Mouse (Mus musculus) macrophage (primary cell): ENCODE measurements around the gene Henmt1. TPM values are rescaled to one million over a fixed set of nuclear protein-coding genes. Genes with fewer than 3 reads are reported as not detected.

Experiments used
- H3K27ac ChIP-seq: fragments of 350-480 bp; formaldehyde crosslinking; 2 replicates; pipeline ENCODE4 v1.9.0; 2021
- H3K36me3 ChIP-seq: fragments of 350-480 bp; formaldehyde crosslinking; 2 replicates; pipeline ENCODE4 v1.9.0; 2021; ENCODE audit errors: inconsistent target
- H3K4me3 ChIP-seq: fragments of 350-480 bp; formaldehyde crosslinking; 2 replicates; pipeline ENCODE4 v1.9.0; 2021; ENCODE audit errors: inconsistent target
- H3K79me2 ChIP-seq: fragments of 350-480 bp; formaldehyde crosslinking; 2 replicates; pipeline ENCODE4 v1.9.0; 2021; ENCODE audit errors: inconsistent target
- WGBS: methylation state at CpG from one replicate; pipeline ENCODE4 v1.1.7; 2026; ENCODE audit warnings: inconsistent platforms; ENCODE audit not compliant: missing documents; 5-methylcytosine and 5-hydroxymethylcytosine counted together
- polyA plus RNA-seq: library from polyadenylated mRNA; stranded (reverse); fragments of 250-400 nt; gene quantifications from 3 replicates; pipeline ENCODE4 v1.2.4, GENCODE M21; 2018; ENCODE audit warnings: inconsistent platforms
- total RNA-seq, 78 experiments: library from RNA; depleted of rRNA; stranded (reverse); fragments of 250-400 nt; gene quantifications; 1 replicate in 9 of 78; 2 replicates in 24 of 78; 3 replicates in 43 of 78; 4 replicates in 2 of 78; pipeline ENCODE4 v1.2.4; 2018; ENCODE audit warnings: inconsistent platforms in 56 of 78

Gene Henmt1
- 1 to 10 TPM in 1 of 26 experiments, under 1 TPM in 5, not detected in 20; 0.46 to 2.3 (median 0.73) TPM for total RNA-seq (2018; cell fraction: chromatin; rRNA removed)
- total RNA-seq (2018; cell fraction: cytosol; rRNA removed) = under 1 TPM in 17 of 26 experiments, not detected in 9; 0.05 to 0.47 (median 0.23) TPM
- under 1 TPM in 9 of 26 experiments, not detected in 17; 0.29 to 0.89 (median 0.54) TPM for total RNA-seq (2018; cell fraction: nucleus; rRNA removed)
- not detected in 3 replicates for polyA plus RNA-seq

- Histone ChIP-seq H3K36me3 (no peaks in the 10 kb centered on the region), H3K79me2 (no peaks in the 10 kb centered on the region), H3K27ac (no peak within 1 kb of the TSS), H3K4me3 (no peak within 1 kb of the TSS)
- WGBS = 88% methylated on average over 4 of the region's 5 CpGs
These were observed at the start of gene Henmt1 for GRCm38 (mm10) chr3:108939573-108939972. Gene Henmt1, plus strand, starts transcription at chr3:108939873.

- Histone ChIP-seq H3K36me3 (no peaks in the 10 kb centered on the region), H3K79me2 (no peaks in the 10 kb centered on the region), H3K4me3 (no peak within 1 kb of the TSS), H3K27ac (no peak within 1 kb of the TSS)
- WGBS = 100% methylated on average over 1 of the region's 1 CpGs
These were observed 49.8 kb upstream of the Henmt1 start, which contains the start of gene Fndc7 for GRCm38 (mm10) chr3:108889908-108890307. Gene Fndc7, minus strand, starts transcription at chr3:108890008.

GRCm38 (mm10) chr3:108892080-108892479 is 47.6 kb upstream of the Henmt1 start:
- Histone ChIP-seq H3K79me2 (no peaks in the 10 kb centered on the region), H3K36me3 (no peaks in the 10 kb centered on the region), H3K4me3 (no peak overlapping the region), H3K27ac (no peak overlapping the region)
- 88% methylated on average over 1 of the region's 1 CpGs for WGBS

- no peak overlapping the region for H3K27ac ChIP-seq
- WGBS = 74% methylated on average over 4 of the region's 4 CpGs
- no peak overlapping the region for H3K4me3 ChIP-seq
- H3K36me3 ChIP-seq = no peaks in the 10 kb centered on the region
- no peaks in the 10 kb centered on the region for H3K79me2 ChIP-seq
These were observed 46.8 kb upstream of the Henmt1 start for GRCm38 (mm10) chr3:108892914-108893313.

- Histone ChIP-seq H3K36me3 (no peaks in the 10 kb centered on the region; the same call in 1 of the 2 replicates), H3K4me3 (no peak overlapping the region), H3K79me2 (peaks cover 11% of the 10 kb centered on the region; the same call in 1 of the 2 replicates), H3K27ac (no peak overlapping the region)
- WGBS = 96% methylated on average over 4 of the region's 4 CpGs
These were observed 41.0 kb upstream of the Henmt1 start for GRCm38 (mm10) chr3:108898640-108899039.

- H3K36me3 ChIP-seq = peaks cover 11% of the 10 kb centered on the region; the same call in 1 of the 2 replicates
- no peak overlapping the region for H3K4me3 ChIP-seq
- H3K27ac ChIP-seq = peak overlapping the region; percentile 90
- peaks cover 26% of the 10 kb centered on the region; the same call in 1 of the 2 replicates for H3K79me2 ChIP-seq
- WGBS = 3% methylated on average over 3 of the region's 3 CpGs
These were observed 39.5 kb upstream of the Henmt1 start for GRCm38 (mm10) chr3:108900147-108900546.

- Histone ChIP-seq H3K36me3 (peaks cover 16% of the 10 kb centered on the region; the same call in 1 of the 2 replicates), H3K27ac (peak overlapping the region; percentile 90), H3K79me2 (peaks cover 31% of the 10 kb centered on the region), H3K4me3 (no peak overlapping the region)
- 80% methylated on average over 5 of the region's 5 CpGs for WGBS
These were observed 39.0 kb upstream of the Henmt1 start for GRCm38 (mm10) chr3:108900681-108901080.

- peaks cover 22% of the 10 kb centered on the region; the same call in 1 of the 2 replicates for H3K36me3 ChIP-seq
- WGBS = 17% methylated on average over 2 of the region's 2 CpGs
- H3K27ac ChIP-seq = peak overlapping the region; percentile 90; the same call in 1 of the 2 replicates
- no peak overlapping the region for H3K4me3 ChIP-seq
- peaks cover 45% of the 10 kb centered on the region for H3K79me2 ChIP-seq
These were observed 37.6 kb upstream of the Henmt1 start for GRCm38 (mm10) chr3:108902038-108902437.

GRCm38 (mm10) chr3:108902934-108903333 is 36.7 kb upstream of the Henmt1 start:
- Histone ChIP-seq H3K36me3 (peaks cover 31% of the 10 kb centered on the region), H3K4me3 (no peak overlapping the region), H3K79me2 (peaks cover 54% of the 10 kb centered on the region), H3K27ac (no peak overlapping the region)
- WGBS = 94% methylated on average over 5 of the region's 6 CpGs

- peaks cover 22% of the 10 kb centered on the region for H3K36me3 ChIP-seq
- H3K79me2 ChIP-seq = peaks cover 56% of the 10 kb centered on the region
- H3K27ac ChIP-seq = peak overlapping the region; percentile 75
- H3K4me3 ChIP-seq = peak overlapping the region; percentile 96
- under 1% methylated on average over 30 of the region's 32 CpGs for WGBS
These were observed 29.2 kb upstream of the Henmt1 start for GRCm38 (mm10) chr3:108910303-108911080.

- peak overlapping the region; percentile 87 for H3K27ac ChIP-seq
- peaks cover 16% of the 10 kb centered on the region for H3K36me3 ChIP-seq
- peak overlapping the region; percentile 96 for H3K4me3 ChIP-seq
- under 1% methylated on average over 42 of the region's 44 CpGs for WGBS
- peaks cover 50% of the 10 kb centered on the region for H3K79me2 ChIP-seq
These were observed 28.6 kb upstream of the Henmt1 start for GRCm38 (mm10) chr3:108911081-108911547.

- H3K4me3 ChIP-seq = peak within 1 kb of the TSS; percentile 96
- WGBS = under 1% methylated on average over 53 of the region's 53 CpGs
- H3K79me2 ChIP-seq = peaks cover 43% of the 10 kb centered on the region
- H3K27ac ChIP-seq = peak within 1 kb of the TSS; percentile 87
- H3K36me3 ChIP-seq = peaks cover 15% of the 10 kb centered on the region
These were observed 27.9 kb upstream of the Henmt1 start, which contains the start of gene Prpf38b for GRCm38 (mm10) chr3:108911548-108912413. Gene Prpf38b, minus strand, starts transcription at chr3:108911727.

GRCm38 (mm10) chr3:108915999-108916398 is 23.7 kb upstream of the Henmt1 start:
- Histone ChIP-seq H3K4me3 (no peak overlapping the region), H3K27ac (no peak overlapping the region), H3K36me3 (no peaks in the 10 kb centered on the region), H3K79me2 (peaks cover 1% of the 10 kb centered on the region)
- WGBS = 91% methylated on average over 1 of the region's 1 CpGs

GRCm38 (mm10) chr3:108916857-108917256 is 22.8 kb upstream of the Henmt1 start:
- Histone ChIP-seq H3K36me3 (no peaks in the 10 kb centered on the region), H3K27ac (no peak overlapping the region), H3K4me3 (no peak overlapping the region), H3K79me2 (no peaks in the 10 kb centered on the region)
- whole genome bisulfite sequencing = 50% methylated on average over 4 of the region's 4 CpGs
